ENCODE assay signal across 26 mouse cellular contexts in the genomic region with DNA sequence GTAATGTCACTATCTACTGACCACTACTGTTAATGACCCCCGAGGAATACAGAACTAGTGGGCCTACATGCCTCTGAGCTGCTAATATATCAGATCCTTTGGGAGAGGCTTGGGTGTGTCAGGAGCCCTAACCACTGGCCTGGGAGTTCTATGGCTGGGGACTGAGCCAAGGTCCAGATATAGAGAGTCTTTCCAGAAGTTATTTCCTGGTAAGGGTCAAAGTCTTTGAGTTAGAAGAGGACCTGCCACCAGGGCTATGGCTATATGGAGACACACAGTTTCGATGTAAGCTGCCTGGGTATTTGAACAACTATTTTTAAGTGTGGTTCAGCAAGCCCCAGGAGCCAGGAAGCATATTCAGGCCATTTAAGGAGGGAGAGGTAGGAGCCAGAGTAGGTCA. TPM values are rescaled to one million over a fixed set of nuclear protein-coding genes. Genes with fewer than 3 reads are reported as not detected.
"Had no signal": no experiment of that assay in that cellular context is flagged by ENCODE, and none has a peak within 500 bp of the region (broad histone marks: within the 10 kb centered on the region; RNA-seq: fewer than 3 reads in every experiment).

No protein-coding gene starts in this region.

- H3K27ac ChIP-seq: lung, embryonic 15.5 days; midbrain, embryonic 10.5 days; midbrain, embryonic 12.5 days; neural tube, embryonic 13.5 days; neural tube, embryonic 15.5 days; stomach, embryonic 15.5 days had no signal

- H3K9me3 ChIP-seq: lung, embryonic 15.5 days; megakaryocyte, embryonic 14.5 days; midbrain, embryonic 10.5 days; midbrain, embryonic 12.5 days; neural tube, embryonic 13.5 days; neural tube, embryonic 15.5 days; stomach, embryonic 15.5 days had no signal

- H3K4me2 ChIP-seq: lung, embryonic 15.5 days; midbrain, embryonic 12.5 days; neural tube, embryonic 13.5 days; neural tube, embryonic 15.5 days; stomach, embryonic 15.5 days had no signal

- DNase-seq: liver, postnatal 0 days; lung, adult 2 months; lung, postnatal 14 days; lung, postnatal 36 days; midbrain, embryonic 14.5 days; retina, postnatal 1 day; right cerebral cortex, adult 18-20 months; right cerebral cortex, postnatal 25 days; right cerebral cortex, postnatal 4 days; thymus, adult 18-20 months; thymus, postnatal 14 days; thymus, postnatal 36 days had no signal

- H3K9ac ChIP-seq: liver, postnatal 0 days; lung, embryonic 15.5 days; midbrain, embryonic 12.5 days; neural tube, embryonic 13.5 days; neural tube, embryonic 15.5 days; stomach, embryonic 15.5 days had no signal

- ATAC-seq: liver, postnatal 0 days; lung, postnatal 0 days; midbrain, embryonic 16.5 days had no signal

- H3K4me1 ChIP-seq: midbrain, embryonic 12.5 days; neural tube, embryonic 13.5 days; neural tube, embryonic 15.5 days had no signal

- H3K27me3 ChIP-seq: lung, embryonic 15.5 days; midbrain, embryonic 12.5 days; neural tube, embryonic 13.5 days; neural tube, embryonic 15.5 days; stomach, embryonic 15.5 days had no signal

- H3K36me3 ChIP-seq: lung, embryonic 15.5 days; midbrain, embryonic 10.5 days; midbrain, embryonic 12.5 days; neural tube, embryonic 13.5 days; neural tube, embryonic 15.5 days; stomach, embryonic 15.5 days had no signal

- H3K4me3 ChIP-seq: lung, embryonic 15.5 days; megakaryocyte, embryonic 14.5 days; midbrain, embryonic 10.5 days; midbrain, embryonic 12.5 days; myocyte; neural tube, embryonic 13.5 days; neural tube, embryonic 15.5 days; stomach, embryonic 15.5 days had no signal

RNA-seq across cellular contexts. Expression of gene Ptchd3, which starts 31.5 kb away (rescaled TPM):
- total RNA-seq: megakaryocyte progenitor cell, adult 5-6 weeks had no signal
- polyA plus RNA-seq: liver, postnatal 0 days; lung, adult 2 months; lung, postnatal 0 days; macrophage; midbrain, embryonic 10.5 days; midbrain, embryonic 12.5 days; midbrain, embryonic 14.5 days; midbrain, embryonic 16.5 days; myocyte; neural tube, embryonic 11.5 days; neural tube, embryonic 13.5 days; neural tube, embryonic 15.5 days; spleen, adult 2 months; stomach, embryonic 15.5 days had no signal
